Mouse (Mus musculus): Measurements from ENCODE around the gene Srsf4. TPM values are rescaled to one million over a fixed set of nuclear protein-coding genes. Genes with fewer than 3 reads are reported as not detected.

Gene Srsf4
- total and polyA plus RNA-seq, 3 experiments, result 14.5 to 105 (median 47.2) TPM

GRCm38 (mm10) chr4:131897787-131898186, 24.4 kb downstream of the Srsf4 start:
- in situ Hi-C loops (cut with MboI; ENCODE audit: low pct_ligation_motif_present, low pct_unique_long_range_greater_than_20kb, low sequenced_read_pairs), result no loop called here
- Histone ChIP-seq H3K9ac (ENCODE audit: insufficient read depth, low read depth) (no peak overlapping the region), H3K9me3 (replicated peaks; ENCODE audit: low read length) (no peaks in the 10 kb centered on the region), H3K79me2 (replicated peaks; ENCODE audit: control insufficient read depth, extremely low read depth, insufficient read depth, poor library complexity, severe bottlenecking) (no peaks in the 10 kb centered on the region), H3K4me1 (ENCODE audit: control insufficient read depth in 1 of 2, insufficient read depth in 2 of 2) (peaks cover 2 to 27% of the 10 kb centered on the region in 2 experiments; a peak in 3 of 4 replicates), H3K4me2 (ENCODE audit: insufficient read depth, low read depth, poor library complexity, severe bottlenecking) (no peak overlapping the region), H3K4me3 (replicated peaks in 1 of 3; ENCODE audit: low read depth in 2 of 3, low read length in 2 of 3, poor library complexity in 1 of 3) (no peak overlapping the region), H3K27me3 (replicated peaks) (no peaks in the 10 kb centered on the region), H3K27ac (ENCODE audit: insufficient read depth, low read depth) (no peak overlapping the region), H3K36me3 (replicated peaks in 1 of 2; ENCODE audit: control insufficient read depth in 1 of 2, insufficient read depth in 1 of 2, low read length in 1 of 2) (peaks cover 77 to 81% of the 10 kb centered on the region in 2 experiments)
- no peak for DNase-seq (ENCODE audit: extremely low read depth)
- TF ChIP-seq USF2 (conservative IDR thresholded peaks at IDR 0.05; ENCODE audit: low read depth, low read length), result no peak
- TF ChIP-seq ETS1 (conservative IDR thresholded peaks at IDR 0.05; ENCODE audit: low read depth, low read length), result no peak
- TF ChIP-seq ZNF384 (IDR thresholded peaks at IDR 0.05; ENCODE audit: low read depth, low read length), result no peak
- no peak for TF ChIP-seq IRF4 (IDR thresholded peaks at IDR 0.05; ENCODE audit: low read depth, low read length)
- dilution Hi-C loops (cut with MboI; ENCODE audit: extremely low pct_ligation_motif_present, extremely low pct_unique_long_range_greater_than_20kb, low sequenced_read_pairs), result no loop called here

GRCm38 (mm10) chr4:131898503-131899179, 25.2 kb downstream of the Srsf4 start:
- H3K9me3 ChIP-seq (replicated peaks; ENCODE audit: low read length), result no peaks in the 10 kb centered on the region
- in situ Hi-C loops (cut with MboI; ENCODE audit: low pct_ligation_motif_present, low pct_unique_long_range_greater_than_20kb, low sequenced_read_pairs) (no loop called here), dilution Hi-C loops (cut with MboI; ENCODE audit: extremely low pct_ligation_motif_present, extremely low pct_unique_long_range_greater_than_20kb, low sequenced_read_pairs) (no loop called here)
- no peak overlapping the region for H3K27ac ChIP-seq (ENCODE audit: insufficient read depth, low read depth)
- H3K4me2 ChIP-seq (ENCODE audit: insufficient read depth, low read depth, poor library complexity, severe bottlenecking), result no peak overlapping the region
- no peaks in the 10 kb centered on the region for H3K79me2 ChIP-seq (replicated peaks; ENCODE audit: control insufficient read depth, extremely low read depth, insufficient read depth, poor library complexity, severe bottlenecking)
- H3K9ac ChIP-seq (ENCODE audit: insufficient read depth, low read depth), result no peak overlapping the region
- no peaks in the 10 kb centered on the region for H3K27me3 ChIP-seq (replicated peaks)
- peaks cover 70 to 74% of the 10 kb centered on the region in 2 experiments for H3K36me3 ChIP-seq (replicated peaks in 1 of 2; ENCODE audit: control insufficient read depth in 1 of 2, insufficient read depth in 1 of 2, low read length in 1 of 2)
- TF ChIP-seq MAZ (IDR thresholded peaks at IDR 0.05; ENCODE audit: low read depth, low read length) (no peak), JUN (IDR thresholded peaks at IDR 0.05; ENCODE audit: insufficient read depth, low read depth, low read length) (0 out of 2 replicates have a peak, but pooled peaks have one; percentile 42), JUND (conservative IDR thresholded peaks at IDR 0.05; ENCODE audit: low read depth, low read length) (peak; percentile 69; the same call in 1 of the 2 replicates), MYC (IDR thresholded peaks at IDR 0.05; ENCODE audit: low read depth, low read length) (no peak), IRF4 (IDR thresholded peaks at IDR 0.05; ENCODE audit: low read depth, low read length) (peak; percentile 75; the same call in 1 of the 2 replicates), MEF2A (IDR thresholded peaks at IDR 0.05; ENCODE audit: borderline replicate concordance, low read depth, low read length) (no peak), TCF12 (IDR thresholded peaks at IDR 0.05; ENCODE audit: low read depth, low read length) (peak; percentile 31; the same call in 1 of the 2 replicates), BHLHE40 (IDR thresholded peaks at IDR 0.05; ENCODE audit: low read depth, low read length) (peak; percentile 44), MXI1 (IDR thresholded peaks at IDR 0.05; ENCODE audit: low read depth, low read length) (0 out of 2 replicates have a peak, but pooled peaks have one; percentile 16), USF1 (IDR thresholded peaks at IDR 0.05; ENCODE audit: low read depth, low read length) (no peak), CHD1 (IDR thresholded peaks at IDR 0.05; ENCODE audit: low read depth, low read length) (no peak), NELFE (IDR thresholded peaks at IDR 0.05; ENCODE audit: low read depth, low read length) (no peak), EP300 (IDR thresholded peaks at IDR 0.05; ENCODE audit: low read length) (peak; percentile 73), ETS1 (conservative IDR thresholded peaks at IDR 0.05; ENCODE audit: low read depth, low read length) (peak; percentile 80)
- DNase-seq (ENCODE audit: extremely low read depth), result peak; percentile 79
- H3K4me3 ChIP-seq (replicated peaks in 1 of 3; ENCODE audit: low read depth in 2 of 3, low read length in 2 of 3, poor library complexity in 1 of 3), result no peak overlapping the region
- peaks cover 2 to 26% of the 10 kb centered on the region in 2 experiments; a peak in 3 of 4 replicates for H3K4me1 ChIP-seq (ENCODE audit: control insufficient read depth in 1 of 2, insufficient read depth in 2 of 2)
